Mouse (Mus musculus) liver, adult 2 months (tissue): ENCODE measurements around the gene Pik3r6.

Source experiments
- CTCF ChIP-seq: fragments of 200-500 bp; IDR thresholded peaks from 2 replicates; pipeline ENCODE4 v1.5.1; 2011; ENCODE audit warnings: low read depth, low read length, control low read depth
- POLR2A ChIP-seq: fragments of 200-500 bp; IDR thresholded peaks from 2 replicates; pipeline ENCODE4 v1.6.1; 2011; ENCODE audit warnings: low read length, control low read depth; ENCODE audit not compliant: insufficient read depth; ENCODE audit errors: extremely low read depth

DNA sequence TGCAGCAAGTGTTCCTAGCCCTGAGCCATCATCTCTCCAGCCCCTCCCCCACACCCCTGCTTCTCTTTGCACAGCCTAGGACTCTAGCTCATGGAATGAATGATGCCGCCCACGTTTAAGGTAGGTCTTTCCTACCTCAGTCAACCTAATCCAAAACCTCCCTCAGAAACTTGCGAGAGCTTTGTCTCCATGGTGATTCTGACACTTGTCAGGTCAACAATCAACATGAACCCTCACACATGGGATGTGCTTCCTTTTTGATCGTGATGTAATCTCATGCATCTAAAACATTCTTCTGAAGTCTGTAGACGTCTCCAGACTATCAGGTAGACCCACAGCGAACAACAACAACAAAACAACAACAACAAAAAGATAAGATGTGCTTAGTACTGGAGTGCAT is 49.5 kb upstream of the Pik3r6 start:
- TF ChIP-seq CTCF (no peak), POLR2A (no peak)
